ENCODE assay signal across 9 mouse cellular contexts in genomic region chr2:148045543-148045936, GRCm38 (mm10). TPM values are rescaled to one million over a fixed set of nuclear protein-coding genes. Genes with fewer than 3 reads are reported as not detected.
DNase-seq lines count a peak whose midpoint lies in the region; ATAC-seq lines count a peak whose summit lies in the region.
"Had no signal": no experiment of that assay in that cellular context is flagged by ENCODE, and none has a peak within 500 bp of the region (broad histone marks: within the 10 kb centered on the region; RNA-seq: fewer than 3 reads in every experiment).

No protein-coding gene starts in this region.

- DNase-seq in adrenal gland, adult 2 months = peak; percentile 13
- DNase-seq in adrenal gland, postnatal 4 days (ENCODE audit: low spot score in 2 of 2) = no peak
- DNase-seq in ZHBTc4 (ENCODE audit: low read depth, low spot score) = peak; percentile 54
- DNase-seq in cerebellum, adult 8-10 months = no peak
- DNase-seq in T-cell, adult 2 months (ENCODE audit: low spot score) = no peak
- DNase-seq: layer of hippocampus, adult 9-11 months had no signal

- 1% methylated on average over 25 of the region's 25 CpGs for WGBS in intestine, embryonic 15.5 days

- ATAC-seq in intestine, embryonic 15.5 days = peak; percentile 58
- ATAC-seq in megakaryocyte progenitor cell, adult 5-6 weeks (replicated peaks; ENCODE audit: poor library complexity) = 0 out of 2 replicates have a peak, but pooled peaks have one; percentile 12
- no peak for ATAC-seq in cerebellum, adult (ENCODE audit: insufficient number of reproducible peaks, low FRiP score, low TSS enrichment)

- H3K36me3 ChIP-seq in intestine, embryonic 15.5 days = no peaks in the 10 kb centered on the region

- peak overlapping the region; percentile 42 for H3K4me3 ChIP-seq in intestine, embryonic 15.5 days (replicated peaks)

- no peak overlapping the region for H3K27ac ChIP-seq in intestine, embryonic 15.5 days

- H3K9me3 ChIP-seq in intestine, embryonic 15.5 days = no peaks in the 10 kb centered on the region

- H3K4me2 ChIP-seq in intestine, embryonic 15.5 days (replicated peaks) = peak overlapping the region; percentile 80

- H3K9ac ChIP-seq in intestine, embryonic 15.5 days = peak overlapping the region; percentile 23; the same call in 1 of the 2 replicates

- peaks cover 29% of the 10 kb centered on the region; the same call in 1 of the 2 replicates for H3K4me1 ChIP-seq in intestine, embryonic 15.5 days (replicated peaks)

- peaks cover 83% of the 10 kb centered on the region for H3K27me3 ChIP-seq in intestine, embryonic 15.5 days (replicated peaks)

RNA-seq across cellular contexts. Expression of gene Foxa2, which starts 1.2 kb away (rescaled TPM):
- total RNA-seq in adrenal gland, adult 2 months (2021) = not detected
- 0.18 TPM in 1 of 2 replicates, not detected in the other for polyA plus RNA-seq in adrenal gland, adult 2 months (2012; rRNA removed)
- 1 to 10 TPM; 1.4 to 1.8 TPM for total RNA-seq in adrenal gland, postnatal 4 days (2021)
- 5.4 and 5.8 TPM in 2 replicates for polyA plus RNA-seq in intestine, embryonic 15.5 days (2015; fragmentation: Nextera tagmentation; extraction: Ambion mirVana)
- total RNA-seq in megakaryocyte progenitor cell, adult 5-6 weeks (2015) = not detected in 2 replicates
- not detected in 2 replicates for total RNA-seq in megakaryocyte progenitor cell, adult 5-6 weeks (2017)

Comparison
In these comparisons a context has a peak if more than half of its experiments do, and no peak if none do; other contexts are left out.
1. DNase-seq: peak in adrenal gland, adult 2 months (single experiment) and ZHBTc4 (single experiment); none in adrenal gland, postnatal 4 days (0 of 2), cerebellum, adult 8-10 months (single experiment) and T-cell, adult 2 months (single experiment).